Mouse (Mus musculus) bone marrow, adult 2 months (tissue): Measurements from ENCODE around the gene Zdhhc14.

Source experiments
- CTCF ChIP-seq: fragments of 200-500 bp; IDR thresholded peaks from 2 replicates; pipeline ENCODE4 v1.5.1; 2011; ENCODE audit warnings: low read length, control low read depth; ENCODE audit not compliant: control insufficient read depth, insufficient read depth
- POLR2A ChIP-seq: fragments of 200-500 bp; IDR thresholded peaks from 2 replicates; pipeline ENCODE4 v1.6.1; 2011; ENCODE audit warnings: low read depth, mild to moderate bottlenecking, control low read depth, low read length, borderline replicate concordance; ENCODE audit not compliant: control insufficient read depth

DNA sequence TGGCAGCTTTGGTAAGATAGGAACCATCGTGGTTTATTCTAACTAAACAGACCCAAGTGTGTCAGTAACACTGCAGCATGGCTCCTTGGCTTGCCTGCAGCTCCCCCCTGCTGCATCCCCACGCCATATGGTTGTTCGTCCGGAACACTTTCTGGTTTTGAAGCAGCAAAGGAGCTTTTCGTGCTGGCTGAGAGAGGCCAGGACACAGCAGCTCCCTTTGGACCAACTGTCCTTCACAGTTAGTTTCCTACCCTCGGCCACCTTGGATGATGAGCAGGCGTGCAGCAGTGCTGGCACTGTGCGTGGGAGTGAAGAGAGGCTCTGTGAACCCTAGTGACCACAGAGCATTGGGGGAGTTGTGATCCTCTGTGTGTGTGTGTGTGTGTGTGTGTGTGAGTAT, 64.2 kb downstream of the Zdhhc14 start:
- TF ChIP-seq CTCF (no peak), POLR2A (no peak)
